Mouse (Mus musculus) activated CD4-positive, CD25-positive, alpha-beta regulatory T cell, adult 9 weeks (primary cell): ENCODE data around the gene Ptgs2. TPM values are rescaled to one million over a fixed set of nuclear protein-coding genes. Genes with fewer than 3 reads are reported as not detected.

ENCODE experiments used
- polyA plus RNA-seq: library from polyadenylated mRNA; unstranded; fragments of 100-300 nt; shearing (Covaris generic); gene quantifications from one replicate; pipeline ENCODE4 v1.2.1, GENCODE M21; 2017

Ptgs2 gene
- polyA plus RNA-seq: not detected

DNA sequence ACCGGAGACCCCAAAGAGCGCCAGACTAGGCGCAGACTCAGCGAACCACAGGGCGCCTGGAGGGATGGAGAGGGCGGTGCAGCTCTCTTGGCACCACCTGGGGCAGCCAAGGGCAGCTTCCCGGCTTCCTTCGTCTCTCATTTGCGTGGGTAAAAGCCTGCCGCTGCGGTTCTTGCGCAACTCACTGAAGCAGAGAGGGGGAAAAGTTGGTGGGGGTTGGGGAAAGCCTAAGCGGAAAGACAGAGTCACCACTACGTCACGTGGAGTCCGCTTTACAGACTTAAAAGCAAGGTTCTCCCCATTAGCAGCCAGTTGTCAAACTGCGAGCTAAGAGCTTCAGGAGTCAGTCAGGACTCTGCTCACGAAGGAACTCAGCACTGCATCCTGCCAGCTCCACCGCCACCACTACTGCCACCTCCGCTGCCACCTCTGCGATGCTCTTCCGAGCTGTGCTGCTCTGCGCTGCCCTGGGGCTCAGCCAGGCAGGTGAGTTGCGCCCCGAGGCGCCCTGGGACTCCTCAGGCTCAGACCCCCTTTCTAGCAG is at the start of gene Ptgs2:
TSS of gene Ptgs2 (plus strand) at position 242 of the 544 bp plus-strand sequence.

Other genes starting within 250 kb of the Ptgs2 start
- gene Pla2g4a, start 138.7 kb upstream of the Ptgs2 start, polyA plus RNA-seq: 0.18 TPM
- not detected for gene Pdc, start 219.4 kb downstream of the Ptgs2 start, polyA plus RNA-seq